Mouse (Mus musculus) E14TG2a.4 (cell line): ENCODE results near the gene Camk2g.

Experiments
- CTCF ChIP-seq: conservative IDR thresholded peaks from 2 replicates; pipeline ENCODE4 v1.5.1; 2014; ENCODE audit warnings: low read length
- NANOG ChIP-seq: IDR thresholded peaks from 2 replicates; pipeline ENCODE4 v1.6.1; 2014; ENCODE audit warnings: borderline replicate concordance, low read length, mixed read lengths
- POU5F1 ChIP-seq: IDR thresholded peaks from 2 replicates; pipeline ENCODE4 v1.6.1; 2014; ENCODE audit warnings: low read length, borderline replicate concordance

DNA sequence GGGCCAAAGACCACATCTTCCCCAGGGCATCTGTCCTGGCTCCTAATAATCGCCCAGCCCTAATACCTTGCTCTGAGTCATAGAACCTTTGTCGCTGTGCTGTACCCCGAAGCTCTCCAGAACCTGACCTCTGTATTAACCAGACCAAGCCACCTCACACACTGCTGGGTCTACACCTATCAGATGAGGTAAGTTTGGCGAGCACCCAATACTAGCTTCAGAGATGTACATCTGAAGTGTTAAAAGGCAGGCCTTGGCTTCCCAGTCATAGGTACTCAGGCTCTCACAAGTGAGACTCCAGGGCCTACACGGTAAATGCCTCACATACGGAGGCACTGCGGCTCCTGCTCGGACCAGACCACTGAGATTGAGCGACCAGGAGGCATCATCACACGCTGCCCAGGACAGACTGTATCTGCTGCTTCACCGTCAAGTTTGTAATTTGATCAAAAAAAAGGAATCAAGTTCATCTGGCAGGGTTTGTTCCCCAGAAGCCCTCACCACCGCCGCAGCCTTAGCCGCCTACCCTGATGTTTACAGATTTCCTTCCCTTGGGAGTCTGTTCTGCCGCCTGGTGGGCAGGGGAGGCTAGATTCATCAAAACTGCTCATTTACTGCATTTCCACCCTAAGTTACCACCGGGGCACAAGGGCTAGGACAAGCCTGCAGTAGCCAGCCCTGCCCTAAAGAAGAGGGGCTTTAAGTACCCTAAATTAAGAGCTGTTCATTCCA, 2.2 kb downstream of the Camk2g start:
- TF ChIP-seq CTCF = no peak
- no peak for TF ChIP-seq NANOG
- no peak for TF ChIP-seq POU5F1
